Mouse (Mus musculus) inflammation-experienced regulatory T-cells, adult 16 weeks (primary cell): ENCODE data around the gene Ppp1r13b. TPM values are rescaled to one million over a fixed set of nuclear protein-coding genes. Genes with fewer than 3 reads are reported as not detected.

ENCODE experiments used
- polyA plus RNA-seq: library from polyadenylated mRNA; unstranded; fragments of 100-300 nt; shearing (Covaris generic); gene quantifications from one replicate; pipeline ENCODE4 v1.2.1, GENCODE M21; 2017

The Ppp1r13b gene
- polyA plus RNA-seq = 4.3 TPM

GRCm38 (mm10) chr12:111907970-111908681 lies at the start of gene Ppp1r13b:
Gene Ppp1r13b, minus strand, starts transcription at chr12:111908110.

GRCm38 (mm10) chr12:111813766-111814617 lies 93.9 kb downstream of the Ppp1r13b start, which contains the start of the genes Xrcc3 and Zfyve21:
Gene Xrcc3, minus strand, starts transcription at chr12:111813873.
Gene Zfyve21, plus strand, starts transcription at chr12:111814170.

Other genes with a start within 250 kb of the Ppp1r13b start
- 57.8 TPM for gene Ckb, start 235.8 kb downstream of the Ppp1r13b start, polyA plus RNA-seq
- 19.8 TPM for gene Trmt61a, start 230.0 kb downstream of the Ppp1r13b start, polyA plus RNA-seq
- 46.0 TPM for gene Bag5, start 194.9 kb downstream of the Ppp1r13b start, polyA plus RNA-seq
- 54.1 TPM for gene Apopt1, start 194.8 kb downstream of the Ppp1r13b start, polyA plus RNA-seq
- 23.4 TPM for gene Klc1, start 149.3 kb downstream of the Ppp1r13b start, polyA plus RNA-seq
- 5.6 TPM for gene Xrcc3, start 94.2 kb downstream of the Ppp1r13b start, polyA plus RNA-seq
- gene Zfyve21, start 93.9 kb downstream of the Ppp1r13b start, polyA plus RNA-seq = 9.8 TPM
- gene Atp5mpl, start 58.9 kb upstream of the Ppp1r13b start, polyA plus RNA-seq = 204 TPM
- gene Tdrd9, start 63.4 kb upstream of the Ppp1r13b start, polyA plus RNA-seq = not detected
- not detected for gene Rd3l, start 73.2 kb upstream of the Ppp1r13b start, polyA plus RNA-seq
- gene Aspg, start 198.6 kb upstream of the Ppp1r13b start, polyA plus RNA-seq = not detected
- gene Kif26a, start 238.1 kb upstream of the Ppp1r13b start, polyA plus RNA-seq = not detected